Mouse (Mus musculus) forebrain, embryonic 14.5 days (tissue): ENCODE data around the gene Fbxw7. TPM values are rescaled to one million over a fixed set of nuclear protein-coding genes. Genes with fewer than 3 reads are reported as not detected.

Experiments
- ATAC-seq: fragments of 200-750 bp; cut with Nextera tagmentation; 2 replicates; pipeline ENCODE4 v1.8.0; 2017; ENCODE audit warnings: mild to moderate bottlenecking, moderate library complexity
- DNase-seq: peaks from one replicate; pipeline ENCODE4 v3.0.0-alpha.2; 2015; ENCODE audit warnings: low spot score
- H3K27ac ChIP-seq: fragments of 300-500 bp; sonication (generic); 2 replicates; pipeline ENCODE4 v1.5.1; 2014; ENCODE audit warnings: low read depth, mild to moderate bottlenecking, control low read depth, low read length, moderate library complexity
- H3K27me3 ChIP-seq: fragments of 300-500 bp; sonication (generic); replicated peaks from 2 replicates; pipeline ENCODE4 v1.6.1; 2014; ENCODE audit warnings: low read length, control low read depth, mixed read lengths; ENCODE audit not compliant: control insufficient read depth, insufficient read depth
- H3K36me3 ChIP-seq: fragments of 300-500 bp; sonication (generic); 2 replicates; pipeline ENCODE4 v1.6.1; 2014; ENCODE audit warnings: low read length, control low read depth; ENCODE audit not compliant: control insufficient read depth, insufficient read depth
- H3K4me1 ChIP-seq: fragments of 300-500 bp; sonication (generic); 2 replicates; pipeline ENCODE4 v1.6.1; 2014; ENCODE audit warnings: antibody characterized with exemption, low read length, control low read depth; ENCODE audit not compliant: control insufficient read depth, insufficient read depth
- H3K4me2 ChIP-seq: fragments of 300-500 bp; sonication (generic); 2 replicates; pipeline ENCODE4 v1.6.1; 2014; ENCODE audit warnings: mild to moderate bottlenecking, control low read depth, low read length
- H3K4me3 ChIP-seq: fragments of 300-500 bp; sonication (generic); 2 replicates; pipeline ENCODE4 v1.5.1; 2014; ENCODE audit warnings: low read depth, low read length, control low read depth
- H3K9ac ChIP-seq: fragments of 300-500 bp; sonication (generic); 2 replicates; pipeline ENCODE4 v1.6.1; 2014; ENCODE audit warnings: mild to moderate bottlenecking, low read length, control low read depth, moderate library complexity
- H3K9me3 ChIP-seq: fragments of 300-500 bp; sonication (generic); replicated peaks from 2 replicates; pipeline ENCODE4 v1.6.1; 2016; ENCODE audit warnings: low read length, control low read depth, mixed read lengths; ENCODE audit not compliant: control insufficient read depth
- WGBS: fragments of 180-500 bp; shearing (Covaris S2); extraction: QIAGEN DNeasy Blood & Tissue Kit; methylation state at CpG from one replicate; pipeline ENCODE4 v1.1.7; 2014; 5-methylcytosine and 5-hydroxymethylcytosine counted together
- polyA plus RNA-seq: library from polyadenylated mRNA; unstranded; fragments of >200 nt; fragmentation: Nextera tagmentation; extraction: Ambion mirVana; gene quantifications from 2 replicates; pipeline ENCODE4 v1.2.1, GENCODE M21; 2014

Fbxw7 gene
- polyA plus RNA-seq, 1 experiment from 2014 or later = 27.9 TPM

DNA sequence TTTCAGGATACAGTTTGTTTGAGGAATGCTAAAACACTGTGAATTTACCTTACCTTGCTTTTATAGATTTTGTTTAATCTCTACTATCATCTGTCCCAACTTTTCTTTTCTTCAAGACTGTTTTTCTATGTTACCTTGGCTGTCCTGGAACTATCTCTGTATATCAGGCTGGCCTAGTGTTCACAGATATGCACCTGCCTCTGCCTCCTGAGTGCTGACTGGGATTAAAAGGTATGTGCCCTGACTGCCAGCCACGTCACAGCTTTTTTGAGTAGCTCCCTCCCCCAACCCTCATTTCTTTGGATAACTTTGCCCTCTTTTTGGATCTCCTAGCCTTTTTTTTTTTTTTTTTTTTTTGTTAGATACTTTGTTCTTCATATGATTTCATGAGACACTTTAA lies 1.9 kb downstream of the Fbxw7 start:
- 60% methylated on average over 1 of the region's 1 CpGs for WGBS

DNA sequence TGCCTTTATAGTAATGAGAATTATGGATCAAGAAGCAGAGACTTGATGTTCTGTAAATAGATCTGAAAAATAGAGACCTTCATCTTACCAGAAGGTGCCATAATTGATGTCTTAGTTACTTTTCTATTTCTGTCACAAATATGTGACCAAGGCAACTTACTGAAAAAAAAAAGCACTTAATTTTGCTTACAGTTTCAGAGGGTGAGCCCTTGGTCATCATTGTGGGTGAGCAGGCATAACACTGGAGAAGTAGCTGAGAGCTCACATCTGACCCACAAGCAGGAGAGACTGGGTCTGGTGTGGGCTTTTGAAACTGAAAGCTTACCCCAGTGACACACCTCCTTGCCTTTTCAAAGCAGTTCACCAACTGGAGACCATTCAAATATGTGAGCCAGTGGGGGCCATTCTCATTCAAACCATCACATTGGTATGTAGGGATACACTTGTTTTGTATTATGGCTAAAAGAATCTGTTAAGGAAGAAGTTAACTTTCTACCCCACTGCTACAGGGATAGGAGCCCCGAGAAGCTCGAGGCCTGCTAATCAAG lies 5.7 kb downstream of the Fbxw7 start:
- Histone ChIP-seq H3K4me2 (no peak overlapping the region), H3K9me3 (no peaks in the 10 kb centered on the region), H3K36me3 (no peaks in the 10 kb centered on the region), H3K27me3 (no peaks in the 10 kb centered on the region), H3K27ac (no peak overlapping the region), H3K4me1 (peaks cover 6% of the 10 kb centered on the region), H3K4me3 (no peak overlapping the region), H3K9ac (no peak overlapping the region)
- ATAC-seq = no peak
- no peak for DNase-seq
- WGBS = 35% methylated on average over 2 of the region's 2 CpGs

More for the DNA sequence above, 1.9 kb downstream of the Fbxw7 start:
- H3K9ac ChIP-seq = no peak overlapping the region
- peaks cover 17% of the 10 kb centered on the region for H3K4me1 ChIP-seq
- H3K27ac ChIP-seq = no peak overlapping the region
- no peak overlapping the region for H3K4me3 ChIP-seq
- DNase-seq (no peak), ATAC-seq (no peak)
- H3K9me3 ChIP-seq = no peaks in the 10 kb centered on the region
- no peaks in the 10 kb centered on the region for H3K27me3 ChIP-seq
- no peak overlapping the region; the same call in 1 of the 2 replicates for H3K4me2 ChIP-seq
- no peaks in the 10 kb centered on the region for H3K36me3 ChIP-seq

DNA sequence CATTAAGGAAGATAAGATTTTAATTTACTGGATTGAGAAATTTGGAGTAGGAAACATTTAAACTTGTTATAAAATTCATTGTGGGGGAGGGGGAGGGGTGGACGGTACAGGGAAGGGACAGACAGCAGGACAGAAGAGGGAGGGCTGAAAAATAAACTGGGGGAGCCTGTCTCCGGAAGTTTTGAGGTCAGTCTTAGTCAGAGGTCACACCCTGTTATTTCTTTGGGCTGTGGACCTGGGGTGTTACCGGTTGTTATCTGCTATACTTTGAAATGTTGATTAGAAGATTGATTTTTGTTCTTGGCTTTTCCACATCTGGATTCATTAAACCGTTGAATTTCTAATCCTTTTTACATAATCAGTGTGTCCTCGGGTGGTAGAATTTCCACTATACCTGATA lies 10.9 kb downstream of the Fbxw7 start:
- Histone ChIP-seq H3K27me3 (no peaks in the 10 kb centered on the region), H3K4me3 (no peak overlapping the region), H3K36me3 (no peaks in the 10 kb centered on the region), H3K4me2 (no peak overlapping the region), H3K4me1 (no peaks in the 10 kb centered on the region), H3K9me3 (no peaks in the 10 kb centered on the region), H3K27ac (no peak overlapping the region), H3K9ac (no peak overlapping the region)
- ATAC-seq = no peak
- no peak for DNase-seq
- WGBS = 71% methylated on average over 5 of the region's 5 CpGs

DNA sequence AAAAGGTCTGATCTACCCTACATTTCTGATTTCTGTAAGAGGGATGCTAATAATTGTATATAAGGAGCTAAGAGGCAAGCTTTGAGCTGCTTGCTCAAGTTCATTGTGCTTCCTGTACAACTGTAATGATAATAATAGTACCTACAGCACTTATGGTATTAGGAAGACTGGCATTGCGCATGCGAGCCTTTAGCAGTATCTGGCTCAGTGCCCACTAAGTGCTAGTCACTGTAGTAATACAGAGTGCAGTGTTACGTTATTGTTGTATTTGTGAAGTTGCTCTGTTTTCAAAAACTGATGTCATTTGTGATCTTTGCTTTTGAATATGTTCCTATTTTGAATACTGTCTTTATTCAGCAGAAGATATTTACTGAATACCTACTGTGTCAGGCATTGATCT lies 11.3 kb downstream of the Fbxw7 start:
- Histone ChIP-seq H3K9me3 (no peaks in the 10 kb centered on the region), H3K9ac (no peak overlapping the region), H3K4me2 (no peak overlapping the region), H3K36me3 (no peaks in the 10 kb centered on the region), H3K27me3 (no peaks in the 10 kb centered on the region), H3K4me3 (no peak overlapping the region), H3K27ac (no peak overlapping the region), H3K4me1 (no peaks in the 10 kb centered on the region)
- DNase-seq (peak; percentile 50), ATAC-seq (no peak)
- 59% methylated on average over 3 of the region's 3 CpGs for WGBS

DNA sequence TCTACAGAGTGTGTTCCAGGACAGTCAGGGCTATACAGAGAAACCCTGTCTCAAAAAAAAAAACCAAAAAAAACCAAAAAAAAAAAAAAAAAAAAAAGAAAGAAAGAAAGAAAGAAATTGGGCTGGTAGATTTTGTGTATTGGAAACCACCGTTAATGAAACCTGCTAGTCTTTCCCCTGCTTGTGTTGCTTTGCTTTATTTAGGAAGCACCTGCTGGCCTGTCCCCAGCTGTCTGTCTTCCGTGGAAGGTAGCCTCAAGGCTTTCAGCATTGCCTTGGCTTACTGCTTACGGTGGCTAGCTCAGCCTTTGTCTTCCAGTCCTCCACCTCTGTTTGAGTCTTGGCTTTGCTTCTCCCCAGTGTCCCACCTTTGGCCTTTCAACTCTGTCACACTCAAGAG lies 11.9 kb downstream of the Fbxw7 start:
- Histone ChIP-seq H3K4me1 (no peaks in the 10 kb centered on the region), H3K27me3 (no peaks in the 10 kb centered on the region), H3K36me3 (no peaks in the 10 kb centered on the region), H3K4me2 (no peak overlapping the region), H3K9me3 (no peaks in the 10 kb centered on the region), H3K27ac (no peak overlapping the region), H3K4me3 (no peak overlapping the region), H3K9ac (no peak overlapping the region)
- ATAC-seq = no peak
- WGBS = 70% methylated on average over 3 of the region's 3 CpGs
- DNase-seq = no peak

DNA sequence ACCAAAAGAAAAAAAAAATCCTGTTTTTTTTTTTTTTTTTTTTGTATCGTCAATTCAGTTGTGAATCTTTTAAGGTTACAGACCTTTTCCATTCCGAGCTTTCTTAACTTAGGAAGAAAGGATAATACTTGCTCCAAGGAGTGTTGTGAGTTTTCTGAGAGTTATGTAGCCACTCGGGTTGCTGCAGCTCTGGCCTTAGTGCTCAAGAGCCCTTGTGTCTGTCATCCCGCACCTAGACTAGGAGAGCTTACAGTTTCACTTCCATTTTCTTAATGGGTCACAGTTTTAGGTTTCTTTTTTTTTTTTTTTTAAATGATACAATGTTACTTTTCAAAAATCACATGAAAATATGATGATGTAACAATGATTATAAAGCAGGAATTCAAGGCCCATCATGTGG lies 12.5 kb downstream of the Fbxw7 start:
- ATAC-seq = no peak
- WGBS = 89% methylated on average over 4 of the region's 4 CpGs
- no peak for DNase-seq
- Histone ChIP-seq H3K9ac (no peak overlapping the region), H3K4me3 (no peak overlapping the region), H3K9me3 (no peaks in the 10 kb centered on the region), H3K4me2 (no peak overlapping the region), H3K36me3 (no peaks in the 10 kb centered on the region), H3K27ac (no peak overlapping the region), H3K27me3 (no peaks in the 10 kb centered on the region), H3K4me1 (no peaks in the 10 kb centered on the region)

DNA sequence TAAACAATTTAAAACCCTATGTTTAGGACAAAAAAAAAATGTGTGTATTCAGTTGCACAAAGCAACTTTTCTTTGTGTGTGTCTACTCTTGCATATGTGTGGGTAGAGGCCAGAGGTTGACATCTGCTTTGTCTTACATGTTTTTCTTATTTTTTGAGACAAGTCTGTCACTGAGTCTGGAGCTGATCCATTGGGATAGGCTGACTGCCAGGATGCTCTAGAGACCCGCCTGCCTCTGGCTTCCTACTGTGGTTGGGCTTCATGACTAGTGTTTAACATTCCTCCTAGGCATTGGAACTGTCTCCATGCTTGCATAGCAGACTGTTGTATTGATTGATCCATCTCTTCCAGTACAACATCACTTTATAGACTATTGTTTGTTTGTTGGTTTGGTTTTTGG lies 14.3 kb downstream of the Fbxw7 start:
- H3K4me2 ChIP-seq = no peak overlapping the region
- ATAC-seq (no peak), DNase-seq (no peak)
- no peaks in the 10 kb centered on the region for H3K36me3 ChIP-seq
- 82% methylated on average over 1 of the region's 1 CpGs for WGBS
- no peak overlapping the region for H3K27ac ChIP-seq
- H3K27me3 ChIP-seq = no peaks in the 10 kb centered on the region
- no peak overlapping the region for H3K4me3 ChIP-seq
- no peaks in the 10 kb centered on the region for H3K9me3 ChIP-seq
- no peaks in the 10 kb centered on the region for H3K4me1 ChIP-seq
- no peak overlapping the region for H3K9ac ChIP-seq

DNA sequence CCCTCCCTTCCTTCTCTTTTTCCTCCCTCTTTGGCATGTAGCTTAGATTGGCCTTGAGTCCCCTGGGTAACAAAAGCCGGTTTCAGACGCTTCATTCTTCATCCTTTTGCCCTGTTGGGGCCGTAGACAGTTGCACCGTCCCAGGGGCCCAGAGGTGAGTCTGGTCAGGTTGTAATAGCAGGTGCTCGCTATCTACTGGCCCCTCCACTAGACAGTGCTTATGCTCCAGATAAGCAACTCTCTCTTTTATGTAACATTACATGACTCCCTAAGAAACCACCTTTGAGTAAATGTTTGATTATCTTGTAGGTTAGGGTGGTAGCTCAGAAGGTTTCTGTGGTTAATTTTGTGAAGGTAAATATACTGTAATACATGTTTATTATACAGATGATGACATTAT lies 21.0 kb downstream of the Fbxw7 start:
- Histone ChIP-seq H3K9me3 (no peaks in the 10 kb centered on the region), H3K27me3 (no peaks in the 10 kb centered on the region), H3K36me3 (no peaks in the 10 kb centered on the region), H3K27ac (no peak overlapping the region), H3K9ac (no peak overlapping the region), H3K4me3 (no peak overlapping the region), H3K4me1 (no peaks in the 10 kb centered on the region), H3K4me2 (no peak overlapping the region)
- DNase-seq (no peak), ATAC-seq (no peak)
- 87% methylated on average over 5 of the region's 5 CpGs for WGBS

DNA sequence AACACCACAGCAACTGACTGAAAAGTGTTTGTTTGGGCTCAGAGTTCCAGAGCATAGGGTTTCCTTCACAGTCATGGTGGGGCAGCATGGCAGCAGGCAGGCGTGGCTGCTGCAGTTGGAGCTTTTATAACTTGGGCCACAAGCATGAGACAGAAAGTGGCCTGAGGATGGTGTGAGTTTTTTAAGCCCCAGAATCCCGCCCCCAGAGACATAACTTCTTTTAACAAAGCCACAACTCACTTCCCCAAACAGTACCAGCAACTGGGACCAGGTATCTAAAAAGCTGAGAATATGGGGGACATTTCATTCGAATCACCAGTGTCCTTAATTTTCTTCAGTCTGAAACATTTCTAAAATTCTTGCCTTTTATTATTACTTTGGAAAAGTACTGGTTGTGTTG lies 22.9 kb downstream of the Fbxw7 start:
- no peaks in the 10 kb centered on the region for H3K36me3 ChIP-seq
- H3K4me3 ChIP-seq = no peak overlapping the region
- H3K9me3 ChIP-seq = no peaks in the 10 kb centered on the region
- no peaks in the 10 kb centered on the region for H3K27me3 ChIP-seq
- DNase-seq (no peak), ATAC-seq (no peak)
- H3K4me1 ChIP-seq = no peaks in the 10 kb centered on the region
- no peak overlapping the region for H3K9ac ChIP-seq
- H3K27ac ChIP-seq = no peak overlapping the region
- 79% methylated on average over 3 of the region's 3 CpGs for WGBS
- H3K4me2 ChIP-seq = no peak overlapping the region
